Mouse (Mus musculus) neural tube, embryonic 12.5 days (tissue): ENCODE data around the gene Elovl3. TPM values are rescaled to one million over a fixed set of nuclear protein-coding genes. Genes with fewer than 3 reads are reported as not detected.

Experiments used
- ATAC-seq: fragments of 200-750 bp; cut with Nextera tagmentation; 2 replicates; pipeline ENCODE4 v1.8.0; 2017; ENCODE audit warnings: low read depth, mild to moderate bottlenecking, moderate TSS enrichment, moderate library complexity; ENCODE audit not compliant: low FRiP score
- H3K27ac ChIP-seq: fragments of 300-500 bp; sonication (generic); 2 replicates; pipeline ENCODE4 v1.5.1; 2016
- H3K27me3 ChIP-seq: fragments of 300-500 bp; sonication (generic); replicated peaks from 2 replicates; pipeline ENCODE4 v1.6.1; 2016; ENCODE audit warnings: mild to moderate bottlenecking
- H3K36me3 ChIP-seq: fragments of 300-500 bp; sonication (generic); 2 replicates; pipeline ENCODE4 v1.6.1; 2016; ENCODE audit warnings: mild to moderate bottlenecking
- H3K4me1 ChIP-seq: fragments of 300-500 bp; sonication (generic); 2 replicates; pipeline ENCODE4 v1.6.1; 2016
- H3K4me2 ChIP-seq: fragments of 300-500 bp; sonication (generic); replicated peaks from 2 replicates; pipeline ENCODE4 v1.6.1; 2016; ENCODE audit warnings: mild to moderate bottlenecking
- H3K4me3 ChIP-seq: fragments of 300-500 bp; sonication (generic); 2 replicates; pipeline ENCODE4 v1.5.1; 2016
- H3K9ac ChIP-seq: fragments of 300-500 bp; sonication (generic); 2 replicates; pipeline ENCODE4 v1.6.1; 2016; ENCODE audit warnings: mild to moderate bottlenecking
- H3K9me3 ChIP-seq: fragments of 300-500 bp; sonication (generic); 2 replicates; pipeline ENCODE4 v1.6.1; 2016; ENCODE audit warnings: mild to moderate bottlenecking
- WGBS: fragments of 180-500 bp; shearing (Covaris S2); methylation state at CpG from one replicate; pipeline ENCODE4 v1.1.7; 2016; 5-methylcytosine and 5-hydroxymethylcytosine counted together
- polyA plus RNA-seq: library from polyadenylated mRNA; unstranded; fragments of >200 nt; fragmentation: Nextera tagmentation; extraction: Ambion mirVana; gene quantifications from 2 replicates; pipeline ENCODE4 v1.2.1, GENCODE M21; 2016

Elovl3 gene
- 0.20 TPM in 1 of 2 replicates, not detected in the other for polyA plus RNA-seq

GRCm38 (mm10) chr19:46131694-46132525, at the start of gene Elovl3:
Gene Elovl3, plus strand, starts transcription at chr19:46131897.
- no peak within 1 kb of the TSS for H3K27ac ChIP-seq
- peak within 1 kb of the TSS; percentile 41; the same call in 1 of the 2 replicates for H3K4me2 ChIP-seq
- H3K4me3 ChIP-seq: peak within 1 kb of the TSS; percentile 16; the same call in 1 of the 2 replicates
- no peak within 1 kb of the TSS for H3K9ac ChIP-seq
- peaks cover 70% of the 10 kb centered on the region for H3K27me3 ChIP-seq
- 3% methylated on average over 31 of the region's 31 CpGs for WGBS
- no peaks in the 10 kb centered on the region for H3K9me3 ChIP-seq
- no peak for ATAC-seq
- H3K4me1 ChIP-seq: peaks cover 16% of the 10 kb centered on the region
- H3K36me3 ChIP-seq: no peaks in the 10 kb centered on the region

GRCm38 (mm10) chr19:46085185-46085584, 46.5 kb upstream of the Elovl3 start:
- 96% methylated on average over 8 of the region's 8 CpGs for WGBS
- H3K27ac ChIP-seq: no peak overlapping the region
- no peaks in the 10 kb centered on the region for H3K27me3 ChIP-seq
- H3K4me3 ChIP-seq: no peak overlapping the region
- H3K9me3 ChIP-seq: no peaks in the 10 kb centered on the region
- H3K4me2 ChIP-seq: no peak overlapping the region
- H3K4me1 ChIP-seq: no peaks in the 10 kb centered on the region
- H3K9ac ChIP-seq: no peak overlapping the region
- peaks cover 60% of the 10 kb centered on the region for H3K36me3 ChIP-seq
- no peak for ATAC-seq

GRCm38 (mm10) chr19:46086337-46086736, 45.4 kb upstream of the Elovl3 start:
- Histone ChIP-seq H3K9me3 (no peaks in the 10 kb centered on the region), H3K4me2 (no peak overlapping the region), H3K9ac (no peak overlapping the region), H3K27me3 (no peaks in the 10 kb centered on the region), H3K36me3 (peaks cover 48% of the 10 kb centered on the region), H3K4me3 (no peak overlapping the region), H3K27ac (no peak overlapping the region), H3K4me1 (no peaks in the 10 kb centered on the region)
- 58% methylated on average over 3 of the region's 3 CpGs for WGBS
- ATAC-seq: no peak

GRCm38 (mm10) chr19:46087871-46088270, 43.8 kb upstream of the Elovl3 start:
- 86% methylated on average over 7 of the region's 7 CpGs for WGBS
- Histone ChIP-seq H3K4me1 (no peaks in the 10 kb centered on the region), H3K4me2 (no peak overlapping the region), H3K4me3 (no peak overlapping the region), H3K27me3 (no peaks in the 10 kb centered on the region), H3K9ac (no peak overlapping the region), H3K27ac (no peak overlapping the region), H3K36me3 (peaks cover 33% of the 10 kb centered on the region), H3K9me3 (no peaks in the 10 kb centered on the region)
- no peak for ATAC-seq

- H3K27me3 ChIP-seq: no peaks in the 10 kb centered on the region
- ATAC-seq: no peak
- no peak overlapping the region for H3K9ac ChIP-seq
Measured at GRCm38 (mm10) chr19:46091641-46092040, 40.1 kb upstream of the Elovl3 start.

GRCm38 (mm10) chr19:46094144-46094543, 37.6 kb upstream of the Elovl3 start:
- Histone ChIP-seq H3K4me1 (no peaks in the 10 kb centered on the region), H3K27ac (no peak overlapping the region), H3K4me3 (no peak overlapping the region), H3K4me2 (no peak overlapping the region), H3K27me3 (no peaks in the 10 kb centered on the region), H3K9me3 (no peaks in the 10 kb centered on the region), H3K9ac (no peak overlapping the region), H3K36me3 (no peaks in the 10 kb centered on the region)
- 91% methylated on average over 2 of the region's 2 CpGs for WGBS
- ATAC-seq: no peak

More at GRCm38 (mm10) chr19:46091641-46092040, 40.1 kb upstream of the Elovl3 start:
- Histone ChIP-seq H3K4me2 (no peak overlapping the region), H3K4me3 (no peak overlapping the region), H3K27ac (no peak overlapping the region), H3K36me3 (no peaks in the 10 kb centered on the region), H3K4me1 (no peaks in the 10 kb centered on the region), H3K9me3 (no peaks in the 10 kb centered on the region)
- WGBS: 96% methylated on average over 4 of the region's 4 CpGs

- no peaks in the 10 kb centered on the region for H3K27me3 ChIP-seq
- no peaks in the 10 kb centered on the region for H3K4me1 ChIP-seq
- no peak overlapping the region for H3K27ac ChIP-seq
- ATAC-seq: no peak
- no peak overlapping the region for H3K4me3 ChIP-seq
- H3K9ac ChIP-seq: no peak overlapping the region
- no peaks in the 10 kb centered on the region for H3K9me3 ChIP-seq
- 82% methylated on average over 4 of the region's 4 CpGs for WGBS
- no peak overlapping the region for H3K4me2 ChIP-seq
- H3K36me3 ChIP-seq: no peaks in the 10 kb centered on the region
Measured at GRCm38 (mm10) chr19:46095291-46095690, 36.4 kb upstream of the Elovl3 start.

GRCm38 (mm10) chr19:46096396-46096795, 35.3 kb upstream of the Elovl3 start:
- no peaks in the 10 kb centered on the region for H3K9me3 ChIP-seq
- no peaks in the 10 kb centered on the region for H3K4me1 ChIP-seq
- H3K4me2 ChIP-seq: no peak overlapping the region
- no peak overlapping the region for H3K4me3 ChIP-seq
- no peak overlapping the region for H3K9ac ChIP-seq
- no peaks in the 10 kb centered on the region for H3K36me3 ChIP-seq
- H3K27me3 ChIP-seq: no peaks in the 10 kb centered on the region
- WGBS: 89% methylated on average over 5 of the region's 5 CpGs
- no peak overlapping the region for H3K27ac ChIP-seq
- ATAC-seq: no peak

- H3K4me2 ChIP-seq: no peak overlapping the region
Measured at GRCm38 (mm10) chr19:46099561-46099960, 32.1 kb upstream of the Elovl3 start.

GRCm38 (mm10) chr19:46103437-46104186, 28.1 kb upstream of the Elovl3 start:
- no peaks in the 10 kb centered on the region for H3K9me3 ChIP-seq
- H3K4me1 ChIP-seq: no peaks in the 10 kb centered on the region
- H3K27me3 ChIP-seq: no peaks in the 10 kb centered on the region
- no peak for ATAC-seq
- H3K9ac ChIP-seq: no peak overlapping the region
- no peak overlapping the region for H3K4me3 ChIP-seq
- WGBS: 90% methylated on average over 6 of the region's 6 CpGs
- H3K4me2 ChIP-seq: no peak overlapping the region
- H3K36me3 ChIP-seq: no peaks in the 10 kb centered on the region
- H3K27ac ChIP-seq: no peak overlapping the region

More at GRCm38 (mm10) chr19:46099561-46099960, 32.1 kb upstream of the Elovl3 start:
- no peak overlapping the region for H3K27ac ChIP-seq
- 88% methylated on average over 3 of the region's 3 CpGs for WGBS
- H3K36me3 ChIP-seq: no peaks in the 10 kb centered on the region
- H3K9ac ChIP-seq: no peak overlapping the region
- no peak for ATAC-seq
- no peaks in the 10 kb centered on the region for H3K9me3 ChIP-seq
- no peaks in the 10 kb centered on the region for H3K4me1 ChIP-seq
- H3K4me3 ChIP-seq: no peak overlapping the region
- no peaks in the 10 kb centered on the region for H3K27me3 ChIP-seq

- Histone ChIP-seq H3K4me1 (no peaks in the 10 kb centered on the region), H3K9me3 (no peaks in the 10 kb centered on the region), H3K4me2 (no peak overlapping the region), H3K27ac (no peak overlapping the region), H3K4me3 (no peak overlapping the region), H3K36me3 (no peaks in the 10 kb centered on the region), H3K9ac (no peak overlapping the region), H3K27me3 (no peaks in the 10 kb centered on the region)
- ATAC-seq: no peak
- 77% methylated on average over 2 of the region's 2 CpGs for WGBS
Measured at GRCm38 (mm10) chr19:46104187-46104557, 27.5 kb upstream of the Elovl3 start.

GRCm38 (mm10) chr19:46110214-46110613, 21.5 kb upstream of the Elovl3 start:
- Histone ChIP-seq H3K27ac (no peak overlapping the region), H3K4me1 (no peaks in the 10 kb centered on the region), H3K9me3 (no peaks in the 10 kb centered on the region), H3K27me3 (no peaks in the 10 kb centered on the region), H3K4me2 (no peak overlapping the region), H3K4me3 (no peak overlapping the region), H3K36me3 (no peaks in the 10 kb centered on the region), H3K9ac (no peak overlapping the region)
- no peak for ATAC-seq
- WGBS: 82% methylated on average over 2 of the region's 2 CpGs
